Mouse (Mus musculus) hindbrain, postnatal 0 days (tissue): ENCODE measurements around the gene Gpr12. TPM values are rescaled to one million over a fixed set of nuclear protein-coding genes. Genes with fewer than 3 reads are reported as not detected.

ENCODE experiments used
- ATAC-seq: fragments of 200-750 bp; cut with Nextera tagmentation; 2 replicates; pipeline ENCODE4 v1.8.0; 2017; ENCODE audit warnings: mild to moderate bottlenecking, moderate TSS enrichment, moderate library complexity
- DNase-seq: peaks from one replicate; pipeline ENCODE4 v3.0.0-alpha.2; 2015; ENCODE audit warnings: low spot score
- H3K27ac ChIP-seq: fragments of 300-500 bp; sonication (generic); 2 replicates; pipeline ENCODE4 v1.5.1; 2014; ENCODE audit warnings: mild to moderate bottlenecking
- H3K27me3 ChIP-seq: fragments of 300-500 bp; sonication (generic); 2 replicates; pipeline ENCODE4 v1.6.1; 2014; ENCODE audit warnings: low read length, mixed read lengths; ENCODE audit not compliant: insufficient read depth
- H3K36me3 ChIP-seq: fragments of 300-500 bp; sonication (generic); 2 replicates; pipeline ENCODE4 v1.6.1; 2014; ENCODE audit warnings: low read length, mixed read lengths; ENCODE audit not compliant: insufficient read depth
- H3K4me1 ChIP-seq: fragments of 300-500 bp; sonication (generic); 2 replicates; pipeline ENCODE4 v1.6.1; 2014; ENCODE audit warnings: antibody characterized with exemption, low read length, mixed read lengths; ENCODE audit not compliant: insufficient read depth
- H3K4me2 ChIP-seq: fragments of 300-500 bp; sonication (generic); 2 replicates; pipeline ENCODE4 v1.6.1; 2014; ENCODE audit warnings: low read depth, mild to moderate bottlenecking, low read length, moderate library complexity, mixed read lengths
- H3K4me3 ChIP-seq: fragments of 300-500 bp; sonication (generic); 2 replicates; pipeline ENCODE4 v1.5.1; 2014; ENCODE audit warnings: low read length
- H3K9ac ChIP-seq: fragments of 300-500 bp; sonication (generic); replicated peaks from 2 replicates; pipeline ENCODE4 v1.6.1; 2014; ENCODE audit warnings: mild to moderate bottlenecking, low read length, moderate library complexity, mixed read lengths
- H3K9me3 ChIP-seq: fragments of 300-500 bp; sonication (generic); 2 replicates; pipeline ENCODE4 v1.6.1; 2016; ENCODE audit warnings: low read length, mixed read lengths
- CTCF ChIP-seq: IDR thresholded peaks from 2 replicates; pipeline ENCODE4 v1.5.1; 2016; ENCODE audit warnings: antibody characterized with exemption, control low read depth, low read depth
- WGBS: fragments of 180-500 bp; shearing (Covaris S2); extraction: QIAGEN DNeasy Blood & Tissue Kit; methylation state at CpG from one replicate; pipeline ENCODE4 v1.1.7; 2014; 5-methylcytosine and 5-hydroxymethylcytosine counted together
- polyA plus RNA-seq: library from polyadenylated mRNA; unstranded; fragments of >200 nt; fragmentation: Nextera tagmentation; extraction: Ambion mirVana; gene quantifications from 2 replicates; pipeline ENCODE4 v1.2.1, GENCODE M21; 2015
- total RNA-seq: library from RNA; depleted of rRNA; stranded (reverse); fragments of >200 nt; gene quantifications from 2 replicates; pipeline ENCODE4 v1.2.3, GENCODE M21; 2014

Gpr12 gene
- total and polyA plus RNA-seq, 2 experiments from 2014 or later = 18.9 to 38.6 TPM

DNA sequence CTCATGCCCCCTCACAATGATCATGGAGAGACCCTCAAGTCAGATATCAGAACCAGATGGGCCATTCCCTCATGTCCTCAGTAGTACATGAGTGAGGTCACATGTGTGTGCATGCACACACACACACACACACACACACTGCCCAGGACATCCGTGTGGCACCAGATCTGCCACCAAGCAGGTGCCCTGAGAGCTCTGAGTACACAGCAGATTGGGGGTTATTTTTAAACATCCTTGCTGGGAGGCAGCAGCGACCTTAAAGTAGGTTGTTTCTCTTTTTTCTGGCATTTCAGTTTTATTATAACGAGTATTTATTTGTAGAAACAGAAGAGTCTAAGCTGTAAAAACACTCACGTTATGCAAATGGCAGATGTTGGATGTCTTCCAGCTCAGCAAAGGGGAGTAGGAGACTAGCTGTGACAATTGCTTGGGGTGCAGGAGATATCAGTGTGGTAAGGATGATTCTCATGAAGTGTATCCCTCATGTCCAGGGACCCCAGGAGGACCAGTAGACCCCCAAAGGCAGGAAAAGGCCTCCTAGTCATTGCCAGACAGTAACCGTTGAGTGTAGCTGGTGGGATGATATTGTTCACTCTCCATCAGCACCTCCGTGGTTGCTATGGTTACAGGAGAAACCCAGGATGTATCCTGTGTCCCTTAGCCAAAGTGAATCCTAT lies 40.7 kb upstream of the Gpr12 start:
- Histone ChIP-seq H3K27me3 (no peaks in the 10 kb centered on the region), H3K36me3 (no peaks in the 10 kb centered on the region), H3K4me3 (no peak overlapping the region), H3K4me1 (no peaks in the 10 kb centered on the region; the same call in 1 of the 2 replicates), H3K9ac (no peak overlapping the region), H3K27ac (no peak overlapping the region; the same call in 1 of the 2 replicates), H3K9me3 (no peaks in the 10 kb centered on the region), H3K4me2 (no peak overlapping the region)
- DNase-seq (peak; percentile 56), ATAC-seq (peak; percentile 60)
- TF ChIP-seq CTCF = no peak
- WGBS = 42% methylated on average over 6 of the region's 6 CpGs

- no peak overlapping the region for H3K9ac ChIP-seq
- TF ChIP-seq CTCF = no peak
- H3K36me3 ChIP-seq = no peaks in the 10 kb centered on the region
- H3K4me3 ChIP-seq = no peak overlapping the region
- 48% methylated on average over 7 of the region's 7 CpGs for WGBS
- no peak overlapping the region for H3K4me2 ChIP-seq
- H3K27me3 ChIP-seq = no peaks in the 10 kb centered on the region
- H3K9me3 ChIP-seq = no peaks in the 10 kb centered on the region
- H3K4me1 ChIP-seq = no peaks in the 10 kb centered on the region
- DNase-seq = peak; percentile 48
- ATAC-seq = no peak
- H3K27ac ChIP-seq = no peak overlapping the region
These were observed 26.8 kb upstream of the Gpr12 start for GRCm38 (mm10) chr5:146611830-146612229.

GRCm38 (mm10) chr5:146611009-146611408 lies 26.0 kb upstream of the Gpr12 start:
- no peak overlapping the region for H3K4me3 ChIP-seq
- no peak overlapping the region for H3K9ac ChIP-seq
- WGBS = 57% methylated on average over 8 of the region's 8 CpGs
- no peaks in the 10 kb centered on the region for H3K27me3 ChIP-seq
- H3K4me1 ChIP-seq = no peaks in the 10 kb centered on the region
- H3K27ac ChIP-seq = no peak overlapping the region
- H3K9me3 ChIP-seq = no peaks in the 10 kb centered on the region
- H3K4me2 ChIP-seq = no peak overlapping the region
- TF ChIP-seq CTCF = no peak
- H3K36me3 ChIP-seq = no peaks in the 10 kb centered on the region
- DNase-seq (no peak), ATAC-seq (no peak)

DNA sequence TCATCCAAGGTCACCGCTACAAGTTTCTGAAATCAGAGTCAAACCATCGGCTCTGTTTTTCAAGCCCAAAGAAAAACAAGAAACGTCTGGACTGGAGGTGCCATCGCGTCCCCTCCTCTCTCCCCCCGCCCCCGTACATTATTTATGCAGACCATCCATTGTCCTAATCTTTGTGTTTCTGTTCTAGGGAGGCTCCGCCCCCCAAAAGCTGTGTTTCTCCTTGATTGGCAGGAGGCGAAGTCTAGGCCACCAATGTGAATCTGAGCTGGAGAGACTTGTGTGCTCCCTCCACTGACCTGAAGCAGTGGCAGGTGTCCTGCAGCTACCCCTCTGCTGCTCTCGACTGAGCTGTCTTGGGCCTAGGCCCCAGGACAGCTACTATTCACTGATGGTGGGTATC lies 24.6 kb upstream of the Gpr12 start:
- ATAC-seq (no peak), DNase-seq (no peak)
- Histone ChIP-seq H3K9ac (no peak overlapping the region), H3K27me3 (no peaks in the 10 kb centered on the region), H3K4me2 (no peak overlapping the region), H3K4me3 (no peak overlapping the region), H3K9me3 (no peaks in the 10 kb centered on the region), H3K4me1 (no peaks in the 10 kb centered on the region), H3K36me3 (no peaks in the 10 kb centered on the region), H3K27ac (no peak overlapping the region)
- TF ChIP-seq CTCF = no peak
- WGBS = 40% methylated on average over 10 of the region's 10 CpGs

GRCm38 (mm10) chr5:146607816-146608215 lies 22.8 kb upstream of the Gpr12 start:
- WGBS = 77% methylated on average over 5 of the region's 5 CpGs
- no peak for DNase-seq
- ATAC-seq = no peak
- Histone ChIP-seq H3K9ac (no peak overlapping the region), H3K9me3 (no peaks in the 10 kb centered on the region), H3K36me3 (no peaks in the 10 kb centered on the region), H3K27ac (no peak overlapping the region), H3K4me1 (no peaks in the 10 kb centered on the region), H3K27me3 (no peaks in the 10 kb centered on the region), H3K4me3 (no peak overlapping the region), H3K4me2 (no peak overlapping the region)
- TF ChIP-seq CTCF = no peak

GRCm38 (mm10) chr5:146606895-146607294 lies 21.9 kb upstream of the Gpr12 start:
- H3K9me3 ChIP-seq = no peaks in the 10 kb centered on the region
- H3K9ac ChIP-seq = no peak overlapping the region
- DNase-seq (no peak), ATAC-seq (no peak)
- no peak overlapping the region for H3K27ac ChIP-seq
- TF ChIP-seq CTCF = no peak
- H3K36me3 ChIP-seq = no peaks in the 10 kb centered on the region
- no peak overlapping the region for H3K4me2 ChIP-seq
- H3K4me3 ChIP-seq = no peak overlapping the region
- H3K4me1 ChIP-seq = no peaks in the 10 kb centered on the region
- WGBS = 94% methylated on average over 5 of the region's 5 CpGs
- no peaks in the 10 kb centered on the region for H3K27me3 ChIP-seq

GRCm38 (mm10) chr5:146606221-146606620 lies 21.2 kb upstream of the Gpr12 start:
- no peak for TF ChIP-seq CTCF
- 84% methylated on average over 5 of the region's 5 CpGs for WGBS

More at GRCm38 (mm10) chr5:146606221-146606620, 21.2 kb upstream of the Gpr12 start:
- no peaks in the 10 kb centered on the region for H3K4me1 ChIP-seq
- no peak overlapping the region for H3K27ac ChIP-seq
- DNase-seq (no peak), ATAC-seq (no peak)
- no peak overlapping the region for H3K9ac ChIP-seq
- no peaks in the 10 kb centered on the region for H3K36me3 ChIP-seq
- H3K4me2 ChIP-seq = no peak overlapping the region
- no peak overlapping the region for H3K4me3 ChIP-seq
- H3K27me3 ChIP-seq = no peaks in the 10 kb centered on the region
- H3K9me3 ChIP-seq = no peaks in the 10 kb centered on the region
